Mouse (Mus musculus): Measurements from ENCODE around the gene Sgsh.
A peak's percentile ranks its signal among the peaks of the same experiment; 100 is the strongest.

Sgsh gene

GRCm38 (mm10) chr11:119377326-119377725, 22.0 kb upstream of the Sgsh start:
- no peak for DNase-seq (ENCODE audit: low read depth, low spot score)

- no peak for DNase-seq (ENCODE audit: low read depth, low spot score)
These were observed 20.1 kb upstream of the Sgsh start for GRCm38 (mm10) chr11:119375425-119375824.

- DNase-seq (ENCODE audit: low read depth, low spot score): peak; percentile 78
These were observed 8.3 kb upstream of the Sgsh start for GRCm38 (mm10) chr11:119363534-119364145.

DNA sequence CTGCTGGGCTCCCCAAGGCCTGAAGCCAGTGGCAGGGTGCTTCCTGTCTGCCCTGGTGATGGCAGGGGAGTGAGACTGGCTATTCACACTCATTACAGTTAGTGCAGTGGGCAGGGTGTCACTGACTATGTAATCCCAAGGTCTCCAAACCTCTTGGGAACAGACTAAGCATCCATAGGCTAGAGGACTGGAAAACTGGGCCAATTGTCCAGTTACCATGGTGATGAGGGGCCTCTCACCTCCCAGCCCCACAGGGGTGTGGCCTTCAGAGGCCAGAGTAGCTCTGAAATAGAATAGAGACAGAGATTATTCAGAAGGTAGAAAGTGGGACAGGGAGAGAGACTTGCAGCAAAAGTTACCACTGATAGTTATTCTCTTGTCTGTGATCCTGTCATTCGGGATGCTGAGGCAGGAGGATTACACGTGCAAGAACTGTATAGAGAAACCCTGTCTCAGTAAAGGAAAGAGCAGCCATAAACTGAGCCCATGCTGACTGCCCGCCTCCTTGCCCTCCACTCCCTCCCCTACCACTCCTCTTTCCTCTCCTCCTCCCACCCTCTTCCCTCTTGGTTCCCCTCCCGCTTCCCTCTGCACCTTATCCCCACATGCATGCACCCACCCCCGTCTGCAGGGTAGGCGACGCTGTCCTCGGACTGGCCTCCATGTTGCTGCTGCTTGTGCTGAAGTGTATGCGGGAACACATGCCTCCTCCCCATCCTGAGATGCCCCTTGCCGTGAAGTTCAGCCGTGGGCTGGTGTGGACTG, 7.6 kb upstream of the Sgsh start:
- DNase-seq (ENCODE audit: low read depth, low spot score): no peak

- no peak for DNase-seq (ENCODE audit: low read depth, low spot score)
These were observed 3.8 kb upstream of the Sgsh start for GRCm38 (mm10) chr11:119359089-119359488.

DNA sequence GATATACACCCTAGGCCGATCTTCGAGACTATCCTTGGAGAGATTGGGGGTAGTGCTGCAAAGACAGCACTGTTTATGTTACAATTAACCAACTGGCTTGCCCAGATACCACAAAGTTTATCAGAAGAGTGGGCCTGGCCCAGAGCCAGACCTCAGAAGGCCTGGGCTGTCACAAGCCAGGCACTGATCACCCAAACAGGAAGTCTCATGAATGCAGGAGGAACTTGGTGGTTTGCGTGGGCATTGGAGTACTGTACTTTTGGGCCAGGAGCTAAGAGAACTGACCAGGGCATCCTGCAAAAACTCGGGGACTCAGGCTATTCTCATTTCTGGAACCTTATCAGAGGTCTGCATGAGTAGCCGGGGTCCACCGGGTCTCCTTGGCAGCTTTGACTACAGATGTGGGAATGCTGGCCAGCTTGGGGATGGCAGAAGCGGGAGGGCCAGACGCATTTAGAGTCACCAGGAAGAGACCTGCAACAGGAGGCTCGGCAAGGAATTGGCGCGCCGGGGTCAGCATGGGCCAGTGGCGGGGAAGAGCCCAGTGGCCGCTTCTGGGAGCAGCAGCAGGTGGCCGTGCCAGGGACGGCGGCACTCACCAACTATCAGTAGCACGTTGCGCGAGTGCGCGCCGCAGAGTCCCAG, 416 bp downstream of the Sgsh start:
- DNase-seq (ENCODE audit: low read depth, low spot score): no peak

- no peak for DNase-seq (ENCODE audit: low read depth, low spot score)
These were observed 1.4 kb downstream of the Sgsh start for GRCm38 (mm10) chr11:119353946-119354345.

DNA sequence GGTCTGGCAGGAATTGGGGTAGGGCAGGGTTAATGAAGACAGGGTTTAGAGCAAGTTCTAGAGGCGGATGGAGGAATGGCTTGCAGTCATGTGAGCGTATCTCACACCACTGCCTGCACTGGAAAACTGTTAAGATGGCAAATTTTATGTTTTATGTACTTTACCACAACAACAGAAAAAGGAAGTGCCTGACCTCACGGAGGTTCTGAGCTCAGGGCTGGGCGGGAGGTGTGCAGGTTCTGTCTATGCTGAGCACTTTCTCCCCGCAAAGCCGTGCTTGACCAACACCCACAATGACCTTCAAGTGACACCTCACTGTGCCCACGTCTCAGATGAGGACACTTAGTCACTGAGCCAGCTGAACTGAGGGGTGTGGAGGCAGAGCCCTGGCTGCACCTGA, 3.2 kb downstream of the Sgsh start:
- no peak for DNase-seq (ENCODE audit: low read depth, low spot score)

DNA sequence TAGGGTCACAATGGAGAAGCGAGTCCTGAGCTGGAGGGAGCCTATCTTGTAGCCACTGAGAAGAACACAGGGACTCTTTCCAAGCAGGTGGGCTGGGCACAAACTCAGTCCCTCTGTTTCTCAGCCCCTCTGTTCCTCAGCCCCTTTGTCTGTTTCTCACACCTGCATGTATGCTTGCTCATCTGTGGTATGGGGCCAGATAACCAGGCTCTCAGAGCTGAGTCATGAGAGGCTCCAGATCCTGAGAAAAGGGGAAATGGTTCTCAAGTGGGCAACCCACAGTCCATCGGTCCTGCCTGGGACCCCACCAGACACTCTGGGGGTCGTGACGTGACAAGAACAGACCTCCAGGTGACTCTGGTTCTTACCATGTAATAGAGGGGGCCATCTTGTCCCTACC, 8.2 kb downstream of the Sgsh start:
- DNase-seq (ENCODE audit: low read depth, low spot score): no peak

DNA sequence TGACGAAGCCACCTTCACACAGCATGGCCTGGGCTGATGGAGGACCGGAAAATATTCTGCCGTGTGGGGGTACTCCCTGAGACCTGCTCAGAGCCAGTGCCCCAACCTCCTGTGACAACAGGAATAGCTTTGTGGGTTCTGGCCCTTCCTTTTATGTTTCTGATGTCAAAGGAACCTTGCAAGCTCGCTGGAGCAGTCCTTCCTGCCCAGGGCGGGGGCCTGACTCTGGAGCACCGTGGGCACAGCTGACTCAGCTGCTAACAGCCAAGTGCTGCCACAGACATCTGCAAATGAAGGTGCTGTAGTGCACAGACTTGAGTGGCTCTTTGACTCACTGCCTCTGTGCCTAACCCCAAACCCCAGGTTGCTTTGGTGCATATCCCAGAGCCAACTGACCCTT, 10.5 kb downstream of the Sgsh start:
- DNase-seq (ENCODE audit: low read depth, low spot score): no peak

GRCm38 (mm10) chr11:119344178-119344577, 11.2 kb downstream of the Sgsh start:
- DNase-seq (ENCODE audit: low read depth, low spot score): no peak

GRCm38 (mm10) chr11:119339637-119340036, 15.7 kb downstream of the Sgsh start:
- peak; percentile 81 for DNase-seq (ENCODE audit: low read depth, low spot score)

GRCm38 (mm10) chr11:119339179-119339578, 16.2 kb downstream of the Sgsh start:
- no peak for DNase-seq (ENCODE audit: low read depth, low spot score)

- DNase-seq (ENCODE audit: low read depth, low spot score): no peak
These were observed 16.9 kb downstream of the Sgsh start for GRCm38 (mm10) chr11:119338271-119339059.

GRCm38 (mm10) chr11:119331970-119332369, 23.4 kb downstream of the Sgsh start:
- DNase-seq (ENCODE audit: low read depth, low spot score): no peak

- no peak for DNase-seq (ENCODE audit: low read depth, low spot score)
These were observed 24.7 kb downstream of the Sgsh start for GRCm38 (mm10) chr11:119330592-119330991.

DNA sequence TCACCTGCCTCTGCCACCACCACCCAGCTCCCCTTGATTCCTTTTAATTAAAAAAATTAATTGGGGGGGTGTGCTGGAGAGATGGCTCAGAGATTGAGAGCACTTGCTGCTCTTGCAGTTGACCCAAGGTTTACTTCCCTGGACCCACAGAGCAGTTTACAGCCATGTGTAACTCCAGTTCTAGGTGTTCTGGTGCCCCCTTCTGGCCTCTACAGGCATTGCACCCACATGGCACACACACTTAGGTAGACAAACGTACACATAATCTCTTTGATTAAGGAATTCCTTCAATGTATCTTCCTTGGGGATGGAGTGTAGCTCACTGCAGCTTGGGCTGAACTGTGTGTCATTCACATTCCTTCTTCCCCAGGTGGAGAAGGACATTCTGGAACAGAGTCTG, 30.3 kb downstream of the Sgsh start:
- DNase-seq (ENCODE audit: low read depth, low spot score): no peak

- DNase-seq (ENCODE audit: low read depth, low spot score): no peak
These were observed 32.8 kb downstream of the Sgsh start for GRCm38 (mm10) chr11:119322521-119322920.

- no peak for DNase-seq (ENCODE audit: low read depth, low spot score)
These were observed 38.6 kb downstream of the Sgsh start for GRCm38 (mm10) chr11:119316720-119317119.

- DNase-seq (ENCODE audit: low read depth, low spot score): no peak
These were observed 40.9 kb downstream of the Sgsh start for GRCm38 (mm10) chr11:119314252-119314936.

DNA sequence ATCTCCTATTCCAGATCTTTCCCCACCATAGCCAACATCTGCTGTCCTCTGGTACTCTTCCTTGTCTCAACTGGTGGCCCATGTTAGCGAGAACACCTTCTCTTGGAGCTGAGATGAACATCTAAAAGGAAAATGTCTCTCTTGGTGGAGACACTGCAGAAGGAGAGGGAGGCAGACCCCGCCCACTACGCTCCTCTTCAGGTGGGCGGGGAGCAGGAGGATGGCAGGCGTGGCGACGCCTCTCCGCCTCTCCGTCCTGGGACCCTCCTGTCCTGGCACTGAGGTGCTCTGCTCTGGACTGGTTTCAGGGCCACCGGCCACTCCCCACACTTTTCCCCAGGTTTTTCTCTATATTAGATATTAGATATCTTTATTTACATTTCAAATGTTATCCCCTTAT, 44.7 kb downstream of the Sgsh start:
- no peak for DNase-seq (ENCODE audit: low read depth, low spot score)
